Mouse (Mus musculus) lung, postnatal 14 days (tissue): ENCODE measurements at regions not wholly inside any gene's neighbourhood (a gene's known extent, or its start where the extent isn't known, plus 50 kb on each side); places are given as distances from the start of the nearest gene placed in this dataset.

Experiments
- DNase-seq: peaks from one replicate; pipeline ENCODE4 v3.0.0; 2021

- DNase-seq, result no peak
These were observed 58.3 kb upstream of the Zfp770 start for GRCm38 (mm10) chr2:114259539-114259938.
